ENCODE assay signal across 12 mouse cellular contexts in the genomic region with DNA sequence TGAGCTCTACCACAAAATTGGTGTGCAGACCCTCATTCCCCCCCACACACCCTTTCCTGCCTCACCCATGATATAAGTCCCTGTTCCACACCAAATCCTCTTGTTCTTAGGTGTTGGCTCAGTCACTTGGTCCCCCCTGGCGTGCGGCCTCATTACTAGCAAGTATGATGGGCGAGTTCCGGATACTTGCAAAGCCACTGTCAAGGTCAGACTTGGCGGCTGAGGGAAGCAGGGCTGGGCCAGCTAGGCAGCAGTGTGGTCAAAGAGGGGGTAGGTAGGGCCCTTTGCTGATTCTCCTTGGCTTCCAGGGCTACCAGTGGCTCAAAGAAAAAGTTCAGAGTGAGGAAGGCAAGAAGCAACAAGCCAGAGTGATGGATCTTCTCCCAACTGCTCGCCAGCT. TPM values are rescaled to one million over a fixed set of nuclear protein-coding genes. Genes with fewer than 3 reads are reported as not detected.
DNase-seq lines count a peak whose midpoint lies in the region; ATAC-seq and TF ChIP-seq lines count a peak whose summit lies in the region.
"Had no signal": no experiment of that assay in that cellular context is flagged by ENCODE, and none has a peak within 500 bp of the region (broad histone marks: within the 10 kb centered on the region; RNA-seq: fewer than 3 reads in every experiment).

No protein-coding gene starts in this region.

- peaks cover 15 to 18% of the 10 kb centered on the region in 2 experiments for H3K4me1 ChIP-seq in heart, embryonic 14.5 days (ENCODE audit: control insufficient read depth in 2 of 2, insufficient read depth in 2 of 2, low read length in 2 of 2)
- H3K4me1 ChIP-seq in E14TG2a.4 (replicated peaks; ENCODE audit: low read depth, low read length): peaks cover 46% of the 10 kb centered on the region
- H3K4me1 ChIP-seq in embryonic facial prominence, embryonic 12.5 days: peaks cover 25% of the 10 kb centered on the region
- peaks cover 33% of the 10 kb centered on the region for H3K4me1 ChIP-seq in limb, embryonic 12.5 days (replicated peaks)

- no peaks in the 10 kb centered on the region for H3K36me3 ChIP-seq in heart, embryonic 14.5 days (ENCODE audit: control insufficient read depth, insufficient read depth, low read length)
- no peaks in the 10 kb centered on the region for H3K36me3 ChIP-seq in E14TG2a.4 (ENCODE audit: insufficient read depth, low read length)
- H3K36me3 ChIP-seq in embryonic facial prominence, embryonic 12.5 days: no peaks in the 10 kb centered on the region
- no peaks in the 10 kb centered on the region for H3K36me3 ChIP-seq in limb, embryonic 12.5 days
- H3K36me3 ChIP-seq: G1E had no signal

- H3K27me3 ChIP-seq in heart, embryonic 14.5 days (ENCODE audit: control insufficient read depth, insufficient read depth, low read length): peaks cover 15% of the 10 kb centered on the region
- peaks cover 87% of the 10 kb centered on the region for H3K27me3 ChIP-seq in E14TG2a.4 (ENCODE audit: insufficient read depth, low read length)
- peaks cover 21% of the 10 kb centered on the region for H3K27me3 ChIP-seq in embryonic facial prominence, embryonic 12.5 days
- H3K27me3 ChIP-seq in limb, embryonic 12.5 days: peaks cover 32% of the 10 kb centered on the region

- H3K27ac ChIP-seq in heart, embryonic 14.5 days (replicated peaks in 1 of 2; ENCODE audit: control insufficient read depth in 1 of 2, insufficient read depth in 1 of 2, low read depth in 2 of 2, low read length in 2 of 2): no peak overlapping the region
- no peak overlapping the region for H3K27ac ChIP-seq in embryonic facial prominence, embryonic 12.5 days
- H3K27ac ChIP-seq in limb, embryonic 12.5 days: no peak overlapping the region

- ATAC-seq in heart, embryonic 14.5 days (ENCODE audit: insufficient number of reproducible peaks, insufficient read depth, low FRiP score, low read depth): no peak
- ATAC-seq in embryonic facial prominence, embryonic 12.5 days (ENCODE audit: insufficient number of reproducible peaks, insufficient read depth, low FRiP score, low TSS enrichment): no peak
- no peak for ATAC-seq in limb, embryonic 12.5 days (ENCODE audit: insufficient number of reproducible peaks, insufficient read depth, low FRiP score, low TSS enrichment, low read depth)

- peak overlapping the region in 1 of 2 experiments; percentile 59; a peak in 1 of 4 replicates for H3K4me3 ChIP-seq in heart, embryonic 14.5 days (ENCODE audit: control insufficient read depth in 1 of 2, insufficient read depth in 1 of 2, low read depth in 1 of 2, low read length in 2 of 2)
- peak overlapping the region; percentile 65; the same call in 1 of the 2 replicates for H3K4me3 ChIP-seq in E14TG2a.4 (replicated peaks; ENCODE audit: low read length)
- no peak overlapping the region; the same call in 1 of the 2 replicates for H3K4me3 ChIP-seq in embryonic facial prominence, embryonic 12.5 days
- H3K4me3 ChIP-seq in limb, embryonic 12.5 days (replicated peaks): peak overlapping the region; percentile 43

- no peak for TF ChIP-seq CTCF in E14TG2a.4 (conservative IDR thresholded peaks at IDR 0.05; ENCODE audit: low read length)

- H3K9ac ChIP-seq in heart, embryonic 14.5 days (ENCODE audit: low read length): peak overlapping the region; percentile 80; the same call in 1 of the 2 replicates
- H3K9ac ChIP-seq in embryonic facial prominence, embryonic 12.5 days: peak overlapping the region; percentile 30; the same call in 1 of the 2 replicates
- peak overlapping the region; percentile 13; the same call in 1 of the 2 replicates for H3K9ac ChIP-seq in limb, embryonic 12.5 days (replicated peaks)

- 85% methylated on average over 6 of the region's 6 CpGs for WGBS in heart, embryonic 14.5 days
- WGBS in embryonic facial prominence, embryonic 12.5 days: 90% methylated on average over 6 of the region's 6 CpGs
- WGBS in limb, embryonic 12.5 days: 88% methylated on average over 6 of the region's 6 CpGs

- H3K9me3 ChIP-seq in heart, embryonic 14.5 days (ENCODE audit: control insufficient read depth, low read length): no peaks in the 10 kb centered on the region
- no peaks in the 10 kb centered on the region for H3K9me3 ChIP-seq in E14TG2a.4 (ENCODE audit: low read length)
- H3K9me3 ChIP-seq in embryonic facial prominence, embryonic 12.5 days: no peaks in the 10 kb centered on the region
- no peaks in the 10 kb centered on the region for H3K9me3 ChIP-seq in limb, embryonic 12.5 days
- H3K9me3 ChIP-seq: G1E had no signal

- H3K4me2 ChIP-seq in heart, embryonic 14.5 days (ENCODE audit: low read length): peak overlapping the region; percentile 80
- peak overlapping the region; percentile 65 for H3K4me2 ChIP-seq in embryonic facial prominence, embryonic 12.5 days (replicated peaks)
- H3K4me2 ChIP-seq in limb, embryonic 12.5 days: peak overlapping the region; percentile 63; the same call in 1 of the 2 replicates

- no peak for DNase-seq in heart, adult 8-10 months (ENCODE audit: low spot score)
- DNase-seq in gastrocnemius, postnatal 25 days: no peak
- no peak for DNase-seq in left cerebral cortex, postnatal 36 days (ENCODE audit: low spot score in 2 of 2)
- DNase-seq in frontal cortex, adult 2 months (ENCODE audit: extremely low spot score in 1 of 2, low spot score in 1 of 2): no peak
- DNase-seq: kidney, postnatal 25 days; lung, postnatal 14 days; thymus, postnatal 25 days had no signal

- intact Hi-C loops in left cerebral cortex, postnatal 36 days (cut with DNase I): no loop called here

RNA-seq across cellular contexts. Expression of gene Kcnab3, which starts 5.1 kb away (rescaled TPM):
- 0.62 and 0.84 TPM in 2 replicates for polyA plus RNA-seq in heart, embryonic 14.5 days (2014; fragmentation: Nextera tagmentation; extraction: Ambion mirVana)
- total RNA-seq in heart, adult 8-10 months (2022): under 1 TPM in 3 of 4 experiments, not detected in 1; 0.17 to 0.38 (median 0.27) TPM
- 2.2 and 2.4 TPM in 2 replicates for polyA plus RNA-seq in embryonic facial prominence, embryonic 12.5 days (2016; fragmentation: Nextera tagmentation; extraction: Ambion mirVana)
- 1.9 and 2.5 TPM in 2 replicates for polyA plus RNA-seq in limb, embryonic 12.5 days (2016; fragmentation: Nextera tagmentation; extraction: Ambion mirVana)
- total RNA-seq in gastrocnemius, postnatal 25 days (2021): under 1 TPM in 1 of 2 experiments, not detected in 1; 0.13 TPM
- total RNA-seq in left cerebral cortex, postnatal 36 days (2021): 10 to 100 TPM; 72.6 to 78.9 TPM
- 105 and 109 TPM in 2 replicates for polyA plus RNA-seq in frontal cortex, adult 2 months (2012; rRNA removed)

RNA-seq across cellular contexts. Expression of gene Trappc1, which starts 7.4 kb away (rescaled TPM):
- 181 and 195 TPM in 2 replicates for polyA plus RNA-seq in heart, embryonic 14.5 days (2014; fragmentation: Nextera tagmentation; extraction: Ambion mirVana)
- total RNA-seq in heart, adult 8-10 months (2022): 10 to 100 TPM; 46.5 to 50.6 (median 49.2) TPM
- polyA plus RNA-seq in embryonic facial prominence, embryonic 12.5 days (2016; fragmentation: Nextera tagmentation; extraction: Ambion mirVana): 164 and 173 TPM in 2 replicates
- polyA plus RNA-seq in limb, embryonic 12.5 days (2016; fragmentation: Nextera tagmentation; extraction: Ambion mirVana): 136 and 151 TPM in 2 replicates
- total RNA-seq in gastrocnemius, postnatal 25 days (2021): 10 to 100 TPM; 39.6 to 48.3 TPM
- total RNA-seq in left cerebral cortex, postnatal 36 days (2021): 10 to 100 TPM; 50.9 to 59.8 TPM
- polyA plus RNA-seq in frontal cortex, adult 2 months (2012; rRNA removed): 73.4 and 85.0 TPM in 2 replicates

RNA-seq across cellular contexts. Expression of gene Cntrob, which starts 7.6 kb away (rescaled TPM):
- 8.6 and 8.9 TPM in 2 replicates for polyA plus RNA-seq in heart, embryonic 14.5 days (2014; fragmentation: Nextera tagmentation; extraction: Ambion mirVana)
- total RNA-seq in heart, adult 8-10 months (2022): 1 to 10 TPM; 1.8 to 5.1 (median 2.6) TPM
- polyA plus RNA-seq in embryonic facial prominence, embryonic 12.5 days (2016; fragmentation: Nextera tagmentation; extraction: Ambion mirVana): 31.2 and 34.1 TPM in 2 replicates
- 36.0 and 37.2 TPM in 2 replicates for polyA plus RNA-seq in limb, embryonic 12.5 days (2016; fragmentation: Nextera tagmentation; extraction: Ambion mirVana)
- 1 to 10 TPM; 1.2 to 2.5 TPM for total RNA-seq in gastrocnemius, postnatal 25 days (2021)
- total RNA-seq in left cerebral cortex, postnatal 36 days (2021): 10 to 100 TPM; 15.5 to 24.2 TPM
- polyA plus RNA-seq in frontal cortex, adult 2 months (2012; rRNA removed): 27.8 and 31.3 TPM in 2 replicates

RNA-seq across cellular contexts. Expression of gene Rnf227, which starts 9.1 kb away (rescaled TPM):
- 6.6 and 7.3 TPM in 2 replicates for polyA plus RNA-seq in heart, embryonic 14.5 days (2014; fragmentation: Nextera tagmentation; extraction: Ambion mirVana)
- total RNA-seq in heart, adult 8-10 months (2022): under 1 TPM; 0.34 to 0.44 (median 0.39) TPM
- 24.1 and 25.0 TPM in 2 replicates for polyA plus RNA-seq in embryonic facial prominence, embryonic 12.5 days (2016; fragmentation: Nextera tagmentation; extraction: Ambion mirVana)
- polyA plus RNA-seq in limb, embryonic 12.5 days (2016; fragmentation: Nextera tagmentation; extraction: Ambion mirVana): 23.7 and 28.2 TPM in 2 replicates
- under 1 TPM in 1 of 2 experiments, not detected in 1; 0.35 TPM for total RNA-seq in gastrocnemius, postnatal 25 days (2021)
- total RNA-seq in left cerebral cortex, postnatal 36 days (2021): 100 to 1,000 TPM; 150 to 171 TPM
- polyA plus RNA-seq in frontal cortex, adult 2 months (2012; rRNA removed): 130 and 138 TPM in 2 replicates
- polyA plus RNA-seq: G1E had no signal

RNA-seq across cellular contexts. Expression of gene Chd3, which starts 38.1 kb away (rescaled TPM):
- polyA plus RNA-seq in heart, embryonic 14.5 days (2014; fragmentation: Nextera tagmentation; extraction: Ambion mirVana): 16.5 TPM in 2 replicates
- 10 to 100 TPM; 16.7 to 20.4 (median 18.3) TPM for total RNA-seq in heart, adult 8-10 months (2022)
- polyA plus RNA-seq in embryonic facial prominence, embryonic 12.5 days (2016; fragmentation: Nextera tagmentation; extraction: Ambion mirVana): 130 and 135 TPM in 2 replicates
- 121 and 124 TPM in 2 replicates for polyA plus RNA-seq in limb, embryonic 12.5 days (2016; fragmentation: Nextera tagmentation; extraction: Ambion mirVana)
- 10 to 100 TPM; 12.0 to 13.9 TPM for total RNA-seq in gastrocnemius, postnatal 25 days (2021)
- total RNA-seq in left cerebral cortex, postnatal 36 days (2021): 100 to 1,000 TPM; 421 to 443 TPM
- polyA plus RNA-seq in frontal cortex, adult 2 months (2012; rRNA removed): 374 and 399 TPM in 2 replicates

Comparison
In these comparisons a context has a peak if more than half of its experiments do, and no peak if none do; other contexts are left out.
1. H3K9ac ChIP-seq: peak in every context shown above with its lines; median percentile 80 in heart, embryonic 14.5 days; 30 in embryonic facial prominence, embryonic 12.5 days; 13 in limb, embryonic 12.5 days.
2. RNA of gene Kcnab3, which starts 5.1 kb away (polyA plus RNA-seq): 105 to 109 TPM in frontal cortex, adult 2 months; 2.2 to 2.4 TPM in embryonic facial prominence, embryonic 12.5 days, 1.9 to 2.5 TPM in limb, embryonic 12.5 days and 0.62 to 0.84 TPM in heart, embryonic 14.5 days; every median in the first group is over 10 times any median in the second.
3. Peak in every context shown above with its lines, with median percentiles within 50 percentile points of each other: H3K4me2 ChIP-seq.